ENCODE assay signal across 7 mouse cellular contexts in genomic region chr5:81022306-81023071, GRCm38 (mm10). TPM values are rescaled to one million over a fixed set of nuclear protein-coding genes. Genes with fewer than 3 reads are reported as not detected.
DNase-seq lines count a peak whose midpoint lies in the region; ATAC-seq lines count a peak whose summit lies in the region.

No protein-coding gene starts in this region.

- peak overlapping the region; percentile 68 for H3K4me3 ChIP-seq in brown adipose tissue, adult 24 weeks (ENCODE audit: insufficient read depth, low read depth, low read length)
- peak overlapping the region; percentile 77 for H3K4me3 ChIP-seq in forebrain, embryonic 15.5 days
- peak overlapping the region; percentile 91 for H3K4me3 ChIP-seq in hindbrain, embryonic 16.5 days (ENCODE audit: low read length)
- H3K4me3 ChIP-seq in limb, embryonic 11.5 days (ENCODE audit: low read depth, low read length) = peak overlapping the region; percentile 68
- peak overlapping the region; percentile 61 for H3K4me3 ChIP-seq in midbrain, embryonic 14.5 days (replicated peaks; ENCODE audit: low read depth, low read length)

- H3K27ac ChIP-seq in brown adipose tissue, adult 24 weeks (replicated peaks; ENCODE audit: low read depth, low read length) = no peak overlapping the region
- peak overlapping the region; percentile 98 for H3K27ac ChIP-seq in forebrain, embryonic 15.5 days (replicated peaks)
- peak overlapping the region; percentile 99 for H3K27ac ChIP-seq in hindbrain, embryonic 16.5 days (ENCODE audit: low read depth, low read length)
- no peak overlapping the region for H3K27ac ChIP-seq in limb, embryonic 11.5 days (replicated peaks; ENCODE audit: low read depth, low read length)
- peak overlapping the region; percentile 100 for H3K27ac ChIP-seq in midbrain, embryonic 14.5 days (replicated peaks; ENCODE audit: low read depth, low read length)

- no peak for ATAC-seq in forebrain, embryonic 15.5 days (replicated peaks)
- peak; percentile 19; the same call in 1 of the 2 replicates for ATAC-seq in hindbrain, embryonic 16.5 days
- no peak for ATAC-seq in limb, embryonic 11.5 days (ENCODE audit: insufficient number of reproducible peaks, low FRiP score, low TSS enrichment, low read depth)
- no peak for ATAC-seq in midbrain, embryonic 14.5 days (ENCODE audit: low FRiP score, low TSS enrichment)

- H3K27me3 ChIP-seq in forebrain, embryonic 15.5 days = peaks cover 5% of the 10 kb centered on the region; the same call in 1 of the 2 replicates
- H3K27me3 ChIP-seq in hindbrain, embryonic 16.5 days (replicated peaks; ENCODE audit: control insufficient read depth, insufficient read depth, low read length) = no peaks in the 10 kb centered on the region
- H3K27me3 ChIP-seq in limb, embryonic 11.5 days (ENCODE audit: control insufficient read depth, insufficient read depth, low read length) = no peaks in the 10 kb centered on the region
- no peaks in the 10 kb centered on the region for H3K27me3 ChIP-seq in midbrain, embryonic 14.5 days (ENCODE audit: control insufficient read depth, insufficient read depth, low read length)

- peaks cover 3% of the 10 kb centered on the region; the same call in 1 of the 2 replicates for H3K4me1 ChIP-seq in brown adipose tissue, adult 24 weeks (ENCODE audit: control insufficient read depth, insufficient read depth, insufficient read length, low read length)
- peaks cover 25% of the 10 kb centered on the region for H3K4me1 ChIP-seq in forebrain, embryonic 15.5 days
- peaks cover 12% of the 10 kb centered on the region for H3K4me1 ChIP-seq in hindbrain, embryonic 16.5 days (ENCODE audit: control insufficient read depth, insufficient read depth, low read depth, low read length)
- 0 out of 2 replicates have a peak, but pooled peaks cover 5% of the 10 kb centered on the region for H3K4me1 ChIP-seq in limb, embryonic 11.5 days (ENCODE audit: control insufficient read depth, insufficient read depth, low read length)
- H3K4me1 ChIP-seq in midbrain, embryonic 14.5 days (ENCODE audit: control insufficient read depth, insufficient read depth, low read length) = peaks cover 21% of the 10 kb centered on the region

- DNase-seq in ES-CJ7 (ENCODE audit: low read depth, low spot score) = peak; percentile 17
- DNase-seq in limb, embryonic 11.5 days (ENCODE audit: low spot score) = peak; percentile 61
- DNase-seq in midbrain, embryonic 14.5 days = peak; percentile 71
- DNase-seq in testis, postnatal 10 days (ENCODE audit: low spot score) = peak; percentile 37

- H3K4me2 ChIP-seq in forebrain, embryonic 15.5 days (replicated peaks) = peak overlapping the region; percentile 89
- peak overlapping the region; percentile 77 for H3K4me2 ChIP-seq in hindbrain, embryonic 16.5 days (ENCODE audit: low read length)
- peak overlapping the region; percentile 90 for H3K4me2 ChIP-seq in limb, embryonic 11.5 days (ENCODE audit: low read depth, severe bottlenecking)
- peak overlapping the region; percentile 69 for H3K4me2 ChIP-seq in midbrain, embryonic 14.5 days (ENCODE audit: low read length)

- H3K36me3 ChIP-seq in forebrain, embryonic 15.5 days = no peaks in the 10 kb centered on the region
- no peaks in the 10 kb centered on the region for H3K36me3 ChIP-seq in hindbrain, embryonic 16.5 days (ENCODE audit: control insufficient read depth, insufficient read depth, low read length)
- H3K36me3 ChIP-seq in limb, embryonic 11.5 days (ENCODE audit: control insufficient read depth, insufficient read depth, low read length) = no peaks in the 10 kb centered on the region
- H3K36me3 ChIP-seq in midbrain, embryonic 14.5 days (ENCODE audit: control insufficient read depth, insufficient read depth, low read length) = no peaks in the 10 kb centered on the region

- 2% methylated on average over 24 of the region's 24 CpGs for WGBS in forebrain, embryonic 15.5 days
- WGBS in hindbrain, embryonic 16.5 days = under 1% methylated on average over 23 of the region's 24 CpGs
- 1% methylated on average over 24 of the region's 24 CpGs for WGBS in limb, embryonic 11.5 days
- 0% methylated on average over 24 of the region's 24 CpGs for WGBS in midbrain, embryonic 14.5 days

- no peaks in the 10 kb centered on the region for H3K9me3 ChIP-seq in forebrain, embryonic 15.5 days
- no peaks in the 10 kb centered on the region for H3K9me3 ChIP-seq in hindbrain, embryonic 16.5 days (ENCODE audit: control insufficient read depth, low read length)
- H3K9me3 ChIP-seq in limb, embryonic 11.5 days (ENCODE audit: control insufficient read depth, low read length) = no peaks in the 10 kb centered on the region
- no peaks in the 10 kb centered on the region for H3K9me3 ChIP-seq in midbrain, embryonic 14.5 days (ENCODE audit: control insufficient read depth, low read length)

- peak overlapping the region; percentile 86 for H3K9ac ChIP-seq in forebrain, embryonic 15.5 days (replicated peaks)
- H3K9ac ChIP-seq in hindbrain, embryonic 16.5 days (ENCODE audit: low read depth, low read length) = peak overlapping the region; percentile 97
- peak overlapping the region; percentile 85 for H3K9ac ChIP-seq in limb, embryonic 11.5 days (ENCODE audit: low read length)
- H3K9ac ChIP-seq in midbrain, embryonic 14.5 days (replicated peaks; ENCODE audit: low read length) = peak overlapping the region; percentile 94

RNA-seq across cellular contexts. Expression of gene Adgrl3, which starts 2.6 kb away (rescaled TPM):
- polyA plus RNA-seq in brown adipose tissue, adult 24 weeks (2012; ENCODE audit: insufficient read depth, insufficient read length, missing spikeins) = 0.71 TPM in 1 of 2 replicates, not detected in the other
- 47.5 and 51.3 TPM in 2 replicates for polyA plus RNA-seq in forebrain, embryonic 15.5 days (2015; fragmentation: Nextera tagmentation; extraction: Ambion mirVana)
- polyA plus RNA-seq in hindbrain, embryonic 16.5 days (2015; fragmentation: Nextera tagmentation; extraction: Ambion mirVana) = 67.2 and 69.4 TPM in 2 replicates
- polyA plus RNA-seq in limb, embryonic 11.5 days (2014; fragmentation: Nextera tagmentation; extraction: Ambion mirVana) = 23.9 and 28.9 TPM in 2 replicates
- 77.5 and 79.7 TPM in 2 replicates for polyA plus RNA-seq in midbrain, embryonic 14.5 days (2014; fragmentation: Nextera tagmentation; extraction: Ambion mirVana)

Comparison
In these comparisons a context has a peak if more than half of its experiments do, and no peak if none do; other contexts are left out.
1. DNase-seq: peak in every context shown above with its lines; median percentile 71 in midbrain, embryonic 14.5 days; 61 in limb, embryonic 11.5 days; 37 in testis, postnatal 10 days; 17 in ES-CJ7.
2. H3K27ac ChIP-seq: peak in forebrain, embryonic 15.5 days (single experiment), hindbrain, embryonic 16.5 days (single experiment) and midbrain, embryonic 14.5 days (single experiment); none in brown adipose tissue, adult 24 weeks (single experiment) and limb, embryonic 11.5 days (single experiment).
3. RNA of gene Adgrl3, which starts 2.6 kb away (polyA plus RNA-seq): 77.5 to 79.7 TPM in midbrain, embryonic 14.5 days, 67.2 to 69.4 TPM in hindbrain, embryonic 16.5 days, 47.5 to 51.3 TPM in forebrain, embryonic 15.5 days and 23.9 to 28.9 TPM in limb, embryonic 11.5 days; 0.71 TPM in brown adipose tissue, adult 24 weeks; every median in the first group is over 10 times any median in the second.
4. Peak in every context shown above with its lines, with median percentiles within 50 percentile points of each other: H3K4me3 ChIP-seq, H3K4me2 ChIP-seq and H3K9ac ChIP-seq.